ENCODE assay signal across 18 mouse cellular contexts in the genomic region with DNA sequence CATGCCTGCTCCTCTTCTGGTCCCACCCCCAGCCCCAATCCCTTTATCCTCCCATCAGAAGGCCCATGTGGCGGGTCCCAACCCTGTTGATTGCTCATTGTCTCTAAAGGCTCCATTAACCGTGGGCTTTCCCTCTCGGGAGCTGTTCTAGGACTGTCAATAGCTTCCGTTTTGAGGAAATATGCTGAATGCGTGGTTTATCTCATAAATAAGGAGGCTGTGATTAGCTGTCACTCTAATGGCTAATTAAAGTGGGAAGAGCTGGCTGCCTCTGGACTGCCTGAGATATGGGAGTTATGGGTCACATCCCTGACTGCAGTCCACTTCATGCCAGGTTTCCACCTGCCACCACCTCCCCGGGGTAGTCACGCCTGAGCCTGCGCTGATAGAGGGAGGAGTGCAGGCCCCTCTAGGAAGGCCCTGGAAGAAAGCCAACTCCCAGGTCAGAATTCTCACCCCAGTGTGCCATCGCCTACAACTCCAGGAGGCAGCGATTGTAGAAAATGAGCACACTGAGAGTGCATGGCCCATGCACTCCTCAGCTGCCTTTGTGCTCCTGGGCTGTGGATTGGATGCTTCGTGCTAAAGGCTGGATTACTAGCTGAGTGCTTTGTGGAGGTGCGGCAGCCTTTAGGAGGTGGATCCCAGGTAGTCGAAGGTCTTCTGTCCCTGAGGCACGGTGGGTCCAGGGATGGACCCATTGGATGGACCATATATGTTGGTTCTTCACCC. TPM values are rescaled to one million over a fixed set of nuclear protein-coding genes. Genes with fewer than 3 reads are reported as not detected.
DNase-seq lines count a peak whose midpoint lies in the region; ATAC-seq lines count a peak whose summit lies in the region.
"Had no signal": no experiment of that assay in that cellular context is flagged by ENCODE, and none has a peak within 500 bp of the region (broad histone marks: within the 10 kb centered on the region; RNA-seq: fewer than 3 reads in every experiment).

No protein-coding gene starts in this region.

- 58% methylated on average over 14 of the region's 14 CpGs for WGBS in hindbrain, embryonic 12.5 days
- WGBS in hindbrain, embryonic 10.5 days: 63% methylated on average over 14 of the region's 14 CpGs
- 40% methylated on average over 14 of the region's 14 CpGs for WGBS in forebrain, embryonic 13.5 days
- WGBS in hindbrain, embryonic 13.5 days: 40% methylated on average over 14 of the region's 14 CpGs
- 46% methylated on average over 14 of the region's 14 CpGs for WGBS in neural tube, embryonic 12.5 days

- H3K4me3 ChIP-seq in hindbrain, embryonic 12.5 days: no peak overlapping the region
- no peak overlapping the region for H3K4me3 ChIP-seq in hindbrain, embryonic 10.5 days
- H3K4me3 ChIP-seq in forebrain, embryonic 13.5 days: no peak overlapping the region
- no peak overlapping the region for H3K4me3 ChIP-seq in hindbrain, embryonic 13.5 days
- H3K4me3 ChIP-seq in neural tube, embryonic 12.5 days: no peak overlapping the region
- H3K4me3 ChIP-seq: embryonic facial prominence, embryonic 13.5 days; gastrocnemius, adult 2 months; intestine, embryonic 15.5 days; limb, embryonic 15.5 days had no signal

- 0 out of 2 replicates have a peak overlapping the region, but pooled peaks have one; percentile 55 for H3K27ac ChIP-seq in hindbrain, embryonic 12.5 days
- no peak overlapping the region for H3K27ac ChIP-seq in hindbrain, embryonic 10.5 days
- peak overlapping the region; percentile 75 for H3K27ac ChIP-seq in forebrain, embryonic 13.5 days
- peak overlapping the region; percentile 76 for H3K27ac ChIP-seq in hindbrain, embryonic 13.5 days
- H3K27ac ChIP-seq in neural tube, embryonic 12.5 days: no peak overlapping the region
- H3K27ac ChIP-seq: embryonic facial prominence, embryonic 13.5 days; gastrocnemius, adult 2 months; intestine, embryonic 15.5 days; limb, embryonic 15.5 days had no signal

- peaks cover 24% of the 10 kb centered on the region; the same call in 1 of the 2 replicates for H3K4me1 ChIP-seq in hindbrain, embryonic 12.5 days
- H3K4me1 ChIP-seq in hindbrain, embryonic 10.5 days (replicated peaks): 0 out of 2 replicates have a peak, but pooled peaks cover 20% of the 10 kb centered on the region
- peaks cover 32% of the 10 kb centered on the region for H3K4me1 ChIP-seq in forebrain, embryonic 13.5 days
- H3K4me1 ChIP-seq in hindbrain, embryonic 13.5 days (replicated peaks): peaks cover 39% of the 10 kb centered on the region
- peaks cover 22% of the 10 kb centered on the region for H3K4me1 ChIP-seq in neural tube, embryonic 12.5 days
- H3K4me1 ChIP-seq: embryonic facial prominence, embryonic 13.5 days; intestine, embryonic 15.5 days; limb, embryonic 15.5 days had no signal

- H3K9ac ChIP-seq in hindbrain, embryonic 12.5 days: no peak overlapping the region
- 0 out of 2 replicates have a peak overlapping the region, but pooled peaks have one; percentile 21 for H3K9ac ChIP-seq in forebrain, embryonic 13.5 days
- no peak overlapping the region for H3K9ac ChIP-seq in hindbrain, embryonic 13.5 days
- no peak overlapping the region for H3K9ac ChIP-seq in neural tube, embryonic 12.5 days
- H3K9ac ChIP-seq: embryonic facial prominence, embryonic 13.5 days; intestine, embryonic 15.5 days; limb, embryonic 15.5 days had no signal

- no peaks in the 10 kb centered on the region for H3K27me3 ChIP-seq in hindbrain, embryonic 12.5 days
- peaks cover 42% of the 10 kb centered on the region for H3K27me3 ChIP-seq in hindbrain, embryonic 10.5 days (ENCODE audit: insufficient read depth, poor library complexity, severe bottlenecking)
- no peaks in the 10 kb centered on the region; the same call in 1 of the 2 replicates for H3K27me3 ChIP-seq in forebrain, embryonic 13.5 days
- peaks cover 6% of the 10 kb centered on the region; the same call in 1 of the 2 replicates for H3K27me3 ChIP-seq in hindbrain, embryonic 13.5 days
- H3K27me3 ChIP-seq in neural tube, embryonic 12.5 days (replicated peaks): peaks cover 7% of the 10 kb centered on the region; the same call in 1 of the 2 replicates

- no peaks in the 10 kb centered on the region for H3K36me3 ChIP-seq in hindbrain, embryonic 12.5 days
- no peaks in the 10 kb centered on the region for H3K36me3 ChIP-seq in hindbrain, embryonic 10.5 days
- no peaks in the 10 kb centered on the region for H3K36me3 ChIP-seq in forebrain, embryonic 13.5 days (ENCODE audit: poor library complexity, severe bottlenecking)
- no peaks in the 10 kb centered on the region for H3K36me3 ChIP-seq in hindbrain, embryonic 13.5 days
- H3K36me3 ChIP-seq in neural tube, embryonic 12.5 days: no peaks in the 10 kb centered on the region
- H3K36me3 ChIP-seq: embryonic facial prominence, embryonic 13.5 days; intestine, embryonic 15.5 days; limb, embryonic 15.5 days had no signal

- no peak for DNase-seq in hindbrain, embryonic 10.5 days (ENCODE audit: low spot score)
- no peak for DNase-seq in urinary bladder, adult 18-20 months (ENCODE audit: low spot score in 2 of 2)
- no peak for DNase-seq in heart, adult 8-10 months (ENCODE audit: low spot score)
- DNase-seq: adrenal gland, postnatal 14 days; cerebellum, adult 8-10 months; gastrocnemius, adult 2 months; heart, adult 11 months; heart, postnatal 10 days; layer of hippocampus, postnatal 36 days; right cerebral cortex, postnatal 4 days had no signal

- peak; percentile 70 for ATAC-seq in hindbrain, embryonic 12.5 days (ENCODE audit: low FRiP score)
- peak; percentile 65 for ATAC-seq in forebrain, embryonic 13.5 days
- peak; percentile 64 for ATAC-seq in hindbrain, embryonic 13.5 days (ENCODE audit: low FRiP score)
- peak; percentile 63 for ATAC-seq in neural tube, embryonic 12.5 days (ENCODE audit: low FRiP score, low read depth)
- ATAC-seq: intestine, embryonic 15.5 days had no signal

- H3K4me2 ChIP-seq in hindbrain, embryonic 12.5 days (replicated peaks): no peak overlapping the region
- H3K4me2 ChIP-seq in forebrain, embryonic 13.5 days: 0 out of 2 replicates have a peak overlapping the region, but pooled peaks have one; percentile 15
- no peak overlapping the region for H3K4me2 ChIP-seq in hindbrain, embryonic 13.5 days
- no peak overlapping the region for H3K4me2 ChIP-seq in neural tube, embryonic 12.5 days (replicated peaks)
- H3K4me2 ChIP-seq: embryonic facial prominence, embryonic 13.5 days; intestine, embryonic 15.5 days; limb, embryonic 15.5 days had no signal

- no peaks in the 10 kb centered on the region for H3K9me3 ChIP-seq in hindbrain, embryonic 12.5 days (replicated peaks)
- no peaks in the 10 kb centered on the region for H3K9me3 ChIP-seq in hindbrain, embryonic 10.5 days
- H3K9me3 ChIP-seq in forebrain, embryonic 13.5 days (replicated peaks): no peaks in the 10 kb centered on the region
- no peaks in the 10 kb centered on the region for H3K9me3 ChIP-seq in hindbrain, embryonic 13.5 days
- no peaks in the 10 kb centered on the region for H3K9me3 ChIP-seq in neural tube, embryonic 12.5 days
- H3K9me3 ChIP-seq: embryonic facial prominence, embryonic 13.5 days; intestine, embryonic 15.5 days; limb, embryonic 15.5 days had no signal

RNA-seq across cellular contexts. Expression of a gene that starts 8.3 kb away (rescaled TPM):
- polyA plus RNA-seq in hindbrain, embryonic 12.5 days (2016; fragmentation: Nextera tagmentation; extraction: Ambion mirVana): 47.1 and 47.6 TPM in 2 replicates
- polyA plus RNA-seq in hindbrain, embryonic 10.5 days (2016; fragmentation: Nextera tagmentation; extraction: Ambion mirVana): 3.7 and 15.2 TPM in 2 replicates
- polyA plus RNA-seq in forebrain, embryonic 13.5 days (2015; fragmentation: Nextera tagmentation; extraction: Ambion mirVana): 67.2 and 81.0 TPM in 2 replicates
- 78.0 and 87.2 TPM in 2 replicates for polyA plus RNA-seq in hindbrain, embryonic 13.5 days (2015; fragmentation: Nextera tagmentation; extraction: Ambion mirVana)
- 32.4 and 35.4 TPM in 2 replicates for polyA plus RNA-seq in neural tube, embryonic 12.5 days (2016; fragmentation: Nextera tagmentation; extraction: Ambion mirVana)
- under 1 TPM in 3 of 4 experiments, not detected in 1; 0.06 to 0.12 (median 0.11) TPM for total RNA-seq in heart, adult 8-10 months (2022)
- total RNA-seq: adrenal gland, postnatal 14 days had no signal
- polyA plus RNA-seq: C2C12 had no signal

Comparison
In these comparisons a context has a peak if more than half of its experiments do, and no peak if none do; other contexts are left out.
1. H3K27ac ChIP-seq: peak in hindbrain, embryonic 12.5 days (single experiment), forebrain, embryonic 13.5 days (single experiment) and hindbrain, embryonic 13.5 days (single experiment); none in hindbrain, embryonic 10.5 days (single experiment) and neural tube, embryonic 12.5 days (single experiment).
2. Peak in every context shown above with its lines, with median percentiles within 50 percentile points of each other: ATAC-seq.